Mouse (Mus musculus) adrenal gland, postnatal 4 days (tissue): Measurements from ENCODE around the gene Cdh23. TPM values are rescaled to one million over a fixed set of nuclear protein-coding genes. Genes with fewer than 3 reads are reported as not detected.

ENCODE experiments used
- DNase-seq, 2 experiments: peaks; one replicate each; pipeline ENCODE4 v3.0.0; 2021 to 2022; ENCODE audit warnings: low spot score in 2 of 2, mixed read lengths in 2 of 2
- total RNA-seq, 2 experiments: library from RNA; stranded (reverse); gene quantifications; 2 replicates each; pipeline ENCODE4 v1.2.3; 2021

The Cdh23 gene
- total RNA-seq, 2 experiments from 2014 or later, result 1.5 to 2.2 TPM

DNA sequence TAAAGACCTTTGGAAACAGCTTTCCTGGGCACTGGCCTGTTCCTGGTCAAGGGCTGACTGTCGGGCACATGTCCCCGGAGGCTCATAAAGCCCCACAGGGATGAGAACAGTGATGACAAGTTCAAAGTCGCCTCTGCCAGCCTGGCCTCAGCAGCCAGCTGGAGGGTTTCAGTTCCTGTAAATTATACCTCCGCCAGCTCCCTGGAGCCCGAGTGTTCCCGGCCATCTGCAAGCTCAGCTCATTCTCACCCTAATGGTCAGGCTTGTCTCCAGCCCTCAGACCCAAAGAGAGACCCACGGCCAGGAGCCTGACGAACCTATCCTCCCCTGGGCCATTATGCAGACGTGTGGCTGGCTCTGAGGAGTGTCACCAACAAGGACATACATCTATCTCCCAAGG is 57.0 kb downstream of the Cdh23 start:
- no peak for DNase-seq

DNA sequence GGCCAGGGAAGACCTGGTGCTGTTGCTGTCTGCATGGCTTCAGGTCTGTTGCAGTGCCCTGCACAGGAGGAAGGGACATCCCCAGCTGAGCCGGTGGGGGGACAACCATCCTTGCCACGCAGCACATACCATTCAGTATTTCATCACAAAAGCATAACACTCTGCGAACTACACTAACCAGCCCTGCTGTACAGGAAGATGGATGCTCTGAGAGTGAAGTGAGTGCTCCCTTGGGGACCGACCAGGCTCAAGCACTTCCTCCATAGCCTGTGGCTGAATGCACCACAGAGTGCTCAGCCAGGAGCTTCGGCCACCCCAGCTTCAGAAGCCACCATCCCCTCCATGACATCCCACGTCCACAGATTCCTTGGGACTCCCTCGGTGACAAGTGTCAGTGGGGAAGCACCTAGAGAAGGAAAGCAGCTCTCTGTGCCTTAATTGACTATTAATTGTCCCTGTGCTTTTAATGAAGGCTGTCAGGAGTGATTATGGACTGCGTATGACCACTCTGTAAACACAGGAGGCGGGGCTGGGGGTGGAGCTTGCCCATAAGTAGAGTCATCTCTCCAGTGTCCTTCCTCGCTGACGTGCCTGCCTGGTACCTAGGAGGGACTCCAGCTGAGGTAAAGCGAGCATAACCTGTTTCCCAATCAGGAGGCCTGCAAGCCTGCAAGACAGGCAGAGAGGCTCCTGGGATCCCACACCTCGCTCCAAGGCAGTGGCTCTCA is 60.6 kb downstream of the Cdh23 start:
- DNase-seq, result no peak

DNA sequence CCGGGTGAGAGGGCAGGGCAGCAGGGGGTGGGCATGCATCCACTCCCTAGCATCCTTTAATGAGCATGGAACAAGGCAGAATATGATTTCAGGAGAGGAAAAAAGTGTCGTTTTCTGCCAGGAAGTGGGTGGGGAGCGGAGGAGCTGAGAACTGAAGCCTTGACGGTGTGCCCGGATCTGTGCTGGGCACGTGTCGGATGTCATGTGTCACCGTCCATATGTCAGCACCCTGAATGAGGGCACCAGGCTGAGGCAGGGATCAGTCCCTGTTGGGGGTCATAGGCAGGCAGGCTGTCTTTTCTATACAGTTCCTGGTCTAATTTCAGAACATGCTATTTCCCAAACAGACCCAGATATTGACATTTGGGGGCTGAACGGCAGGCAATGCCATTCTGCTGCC is 61.9 kb downstream of the Cdh23 start:
- no peak for DNase-seq

DNA sequence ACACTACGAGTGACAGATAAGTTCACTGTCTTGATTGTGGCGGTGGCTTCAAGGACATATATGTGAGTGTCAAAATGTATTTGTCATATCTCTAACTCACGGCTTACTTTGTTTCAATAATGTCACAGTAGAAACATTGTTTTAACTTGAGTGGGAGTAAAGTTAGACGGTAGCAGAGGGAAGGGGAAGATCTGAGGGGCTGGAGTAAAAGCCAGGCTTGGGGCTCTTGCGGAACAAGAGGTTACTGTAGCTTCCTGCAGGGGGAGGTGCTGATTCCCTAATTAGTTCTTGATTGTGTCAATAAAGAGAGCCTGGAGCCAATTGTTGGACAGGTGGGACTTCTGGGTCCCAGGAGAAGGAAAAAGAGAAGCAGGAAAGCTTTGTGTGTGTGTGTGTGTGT is 70.2 kb downstream of the Cdh23 start:
- DNase-seq, result no peak

DNA sequence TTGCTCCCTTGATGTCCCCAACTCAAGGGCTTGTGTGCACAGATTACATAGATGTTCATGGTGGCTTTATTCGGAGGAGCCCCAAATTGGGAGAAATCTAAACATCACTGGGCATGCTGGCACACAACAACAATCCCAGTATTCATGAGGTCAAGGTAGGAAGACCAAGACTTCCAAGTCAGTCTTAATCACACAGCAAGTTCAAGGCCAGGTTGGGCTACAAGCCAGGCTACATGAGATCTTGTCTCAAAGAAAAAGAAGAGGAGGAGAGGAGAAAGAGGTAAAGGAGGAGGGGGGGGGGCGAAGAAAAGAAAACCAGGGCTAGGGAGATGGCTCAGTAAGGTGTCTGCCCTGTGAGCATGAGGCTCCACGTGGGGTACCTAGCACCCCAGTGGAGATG is 70.8 kb downstream of the Cdh23 start:
- DNase-seq, result no peak

DNA sequence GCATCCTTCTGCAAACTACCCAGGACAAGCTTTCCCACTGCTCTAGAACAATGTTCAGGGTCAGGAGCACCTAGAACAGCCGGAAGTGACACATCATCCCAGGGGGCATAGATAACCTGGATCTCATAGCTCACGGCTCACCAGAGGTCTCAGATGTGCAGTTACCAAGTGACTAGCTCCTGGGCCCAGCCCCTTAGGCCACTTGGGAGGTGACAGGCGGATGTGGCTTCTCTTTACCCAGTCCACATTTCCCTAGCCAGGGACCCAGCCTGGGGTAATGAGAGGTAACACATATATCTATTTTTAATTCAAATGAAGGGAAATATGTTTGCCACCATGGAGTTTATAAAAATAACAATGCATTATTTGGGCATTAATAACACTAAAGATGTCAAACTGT is 71.3 kb downstream of the Cdh23 start:
- DNase-seq, result no peak

DNA sequence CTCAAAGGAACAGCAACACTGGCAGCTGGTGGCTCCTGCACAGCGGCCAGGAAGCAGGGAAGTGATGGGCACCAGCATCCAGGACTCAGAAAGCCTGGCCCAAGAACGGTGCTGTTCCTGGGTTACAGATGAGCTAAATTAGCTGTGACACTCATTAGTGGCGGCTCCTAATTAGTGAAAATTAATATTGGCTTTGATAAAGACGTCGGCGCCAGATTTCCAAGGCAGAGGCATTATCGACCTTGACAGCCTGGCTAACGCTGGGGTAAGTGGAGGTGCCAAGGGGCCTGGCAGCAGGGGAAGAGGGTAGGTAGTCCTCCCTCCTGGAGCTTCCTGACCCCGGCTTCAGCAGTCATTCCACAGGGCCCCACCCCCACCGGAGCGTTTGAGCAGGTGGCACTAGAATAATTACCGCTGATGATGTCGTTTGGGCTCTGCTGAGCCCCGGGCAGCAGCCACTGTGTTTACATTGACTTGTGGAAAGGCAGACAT is 72.0 kb downstream of the Cdh23 start:
- no peak for DNase-seq

DNA sequence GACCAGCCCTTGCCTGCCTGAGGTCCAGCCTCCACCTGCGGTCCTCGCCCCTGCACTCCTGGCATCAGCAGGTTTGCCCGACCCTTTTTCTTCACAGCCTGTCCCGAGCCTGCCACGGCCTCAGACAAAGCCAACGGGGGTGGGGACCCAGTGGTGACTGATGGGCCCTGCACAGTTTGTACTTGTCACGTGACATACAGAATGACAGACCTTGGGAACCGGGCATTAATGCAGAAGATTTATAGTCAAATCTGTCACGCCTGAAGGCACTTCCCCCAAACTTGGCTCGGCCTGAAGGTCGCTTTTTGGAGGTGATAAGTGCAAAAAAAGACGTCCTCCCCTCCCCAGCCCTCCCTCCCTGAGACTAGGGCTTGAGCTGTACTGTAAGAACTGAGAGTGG is 73.5 kb downstream of the Cdh23 start:
- DNase-seq, result peak; percentile 12 to 32

DNA sequence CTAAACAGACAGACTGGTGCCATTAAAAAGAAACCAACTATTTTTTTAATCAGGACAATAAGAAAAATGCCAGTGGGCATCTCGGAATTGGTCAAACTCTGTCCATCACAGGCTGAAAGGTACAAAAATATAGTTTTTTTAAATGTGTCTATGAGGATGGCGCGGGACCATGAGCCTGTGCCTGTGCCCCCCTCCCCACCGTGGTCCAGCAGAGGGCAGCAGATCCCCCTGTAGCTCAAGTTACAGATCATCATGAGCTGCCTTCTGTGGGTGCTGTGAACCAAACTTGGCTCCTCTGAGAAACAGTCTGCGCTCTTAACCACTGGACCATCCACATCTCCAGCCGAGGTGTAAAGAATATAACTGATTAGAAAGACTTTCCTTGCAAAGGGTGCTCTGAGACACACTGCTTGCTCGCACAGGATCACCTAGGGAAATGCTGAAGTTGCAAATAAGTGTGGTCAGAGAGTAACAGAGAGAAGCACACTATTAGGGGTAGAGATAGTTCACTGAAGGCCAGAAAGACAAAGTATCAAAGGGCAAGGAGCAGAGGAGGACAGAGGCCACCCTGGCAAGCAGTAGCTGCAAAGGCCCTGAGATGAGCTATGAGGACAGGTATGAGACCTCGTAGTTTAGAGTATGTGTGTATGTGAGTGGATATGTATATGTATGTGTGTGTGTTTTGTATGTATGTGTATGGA is 74.7 kb downstream of the Cdh23 start:
- DNase-seq, result no peak

DNA sequence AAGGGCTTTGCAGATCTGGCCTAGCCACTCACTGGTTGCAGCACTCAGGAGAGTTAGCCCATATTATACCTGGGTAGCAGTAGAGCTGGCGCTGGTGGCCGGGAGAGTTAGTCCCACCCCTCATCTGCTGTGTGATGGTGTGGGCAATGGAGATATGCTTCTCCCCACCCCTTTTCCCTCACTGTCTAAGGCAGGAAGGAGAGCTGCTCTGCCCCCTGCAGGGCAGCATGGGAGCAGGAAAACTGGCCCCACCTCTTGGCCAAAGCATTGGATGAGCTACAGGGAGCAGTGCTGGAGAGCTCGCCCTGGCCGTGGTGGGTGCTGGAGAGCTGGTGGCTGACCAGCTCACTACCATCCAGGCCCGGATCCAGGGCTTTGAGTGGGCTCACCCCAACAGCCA is 80.4 kb downstream of the Cdh23 start:
- DNase-seq, result no peak

DNA sequence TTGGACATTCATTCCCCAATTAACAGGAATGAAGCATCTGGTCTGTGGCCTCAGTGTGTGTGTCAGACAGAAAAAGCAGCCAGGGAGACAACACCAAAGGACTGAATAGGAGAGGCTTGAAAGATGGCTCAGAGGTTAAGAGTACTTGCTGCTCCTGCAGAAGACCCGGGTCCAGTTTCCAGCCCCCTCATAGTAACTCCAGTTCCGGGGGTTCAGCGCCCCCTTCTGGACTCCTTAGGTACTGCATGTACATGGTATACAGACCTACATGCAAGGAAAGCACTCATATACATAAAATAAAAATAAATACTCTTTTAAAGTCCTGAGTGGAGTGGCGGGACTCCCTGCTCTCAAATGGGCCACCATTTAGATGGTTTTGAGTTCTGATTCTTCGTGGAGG is 83.4 kb downstream of the Cdh23 start:
- DNase-seq, result no peak

DNA sequence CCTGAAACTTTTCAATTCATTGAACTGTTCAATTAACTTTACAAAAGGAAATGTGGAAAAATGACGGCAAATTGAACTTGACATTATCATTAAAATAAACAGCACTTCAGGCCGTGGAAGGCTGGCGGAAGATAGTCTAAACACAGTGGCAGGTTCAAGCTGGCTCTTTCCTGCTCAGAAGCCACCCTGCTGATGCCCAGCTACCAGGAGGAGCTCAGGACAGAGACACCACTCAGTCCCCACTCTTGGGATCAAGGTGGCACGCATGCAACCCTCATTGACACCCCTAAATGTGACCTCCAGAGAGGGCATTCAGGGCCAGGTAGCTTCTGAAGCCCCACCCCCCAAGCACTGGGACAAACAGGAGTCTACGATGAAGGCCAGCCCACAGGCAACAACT is 89.1 kb downstream of the Cdh23 start:
- DNase-seq, result no peak

DNA sequence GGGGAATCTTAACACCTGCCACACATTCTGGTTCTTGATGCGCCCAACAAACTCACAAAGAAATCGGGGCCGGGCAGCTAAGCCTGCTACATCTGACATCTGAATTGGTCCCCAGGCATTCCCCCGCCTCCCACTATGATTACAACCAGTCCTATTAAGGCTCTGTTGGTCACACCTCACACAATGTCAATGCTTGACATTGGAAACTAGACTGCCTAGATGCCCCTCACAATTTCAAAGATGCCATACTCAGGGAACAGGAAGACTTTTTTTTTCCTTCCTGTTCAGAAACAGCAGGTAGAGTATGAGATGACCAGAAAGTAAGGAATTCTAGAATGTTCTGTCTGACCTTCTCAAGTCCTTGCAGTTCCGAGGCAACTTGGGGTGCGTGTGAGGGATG is 89.6 kb downstream of the Cdh23 start:
- DNase-seq, result no peak

DNA sequence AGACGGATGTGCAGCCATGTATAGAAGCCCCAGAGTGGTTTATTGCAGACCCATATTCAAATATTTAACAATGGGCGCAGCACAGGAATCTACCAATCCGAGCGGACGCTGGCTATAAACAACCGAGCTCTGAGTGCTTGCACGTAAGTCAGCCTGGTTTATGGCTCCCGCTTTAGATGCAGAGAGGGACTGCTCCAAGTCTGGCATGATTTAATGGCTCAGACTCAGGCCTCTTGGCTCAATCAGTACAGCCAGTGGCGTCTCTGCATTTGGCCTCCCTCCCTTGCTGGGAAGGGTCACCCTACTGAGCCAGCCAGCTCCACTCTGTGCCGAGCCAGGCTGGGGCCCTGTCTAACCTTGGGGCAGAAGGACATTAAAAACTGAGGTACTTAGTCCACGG is 94.1 kb downstream of the Cdh23 start:
- no peak for DNase-seq

DNA sequence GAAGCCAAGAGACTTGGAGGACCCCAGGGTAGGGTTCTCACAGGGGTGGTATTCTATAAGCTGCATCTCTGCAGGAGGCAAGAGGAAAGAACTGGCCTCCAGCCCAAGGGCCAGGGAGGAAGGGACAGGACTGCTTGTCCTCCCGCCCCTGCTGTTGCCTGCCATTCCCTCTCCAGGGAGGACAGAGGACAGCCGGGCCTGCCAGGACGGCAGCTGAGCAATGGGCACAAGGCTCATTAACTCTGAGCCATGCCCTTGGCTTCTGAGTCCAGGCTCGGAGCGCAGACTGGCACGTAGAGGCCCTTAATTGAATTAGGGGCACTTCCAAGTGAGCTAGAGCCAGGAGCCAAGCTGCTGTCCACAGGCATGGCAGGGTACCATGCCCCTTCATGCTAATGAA is 101.1 kb downstream of the Cdh23 start:
- no peak for DNase-seq

DNA sequence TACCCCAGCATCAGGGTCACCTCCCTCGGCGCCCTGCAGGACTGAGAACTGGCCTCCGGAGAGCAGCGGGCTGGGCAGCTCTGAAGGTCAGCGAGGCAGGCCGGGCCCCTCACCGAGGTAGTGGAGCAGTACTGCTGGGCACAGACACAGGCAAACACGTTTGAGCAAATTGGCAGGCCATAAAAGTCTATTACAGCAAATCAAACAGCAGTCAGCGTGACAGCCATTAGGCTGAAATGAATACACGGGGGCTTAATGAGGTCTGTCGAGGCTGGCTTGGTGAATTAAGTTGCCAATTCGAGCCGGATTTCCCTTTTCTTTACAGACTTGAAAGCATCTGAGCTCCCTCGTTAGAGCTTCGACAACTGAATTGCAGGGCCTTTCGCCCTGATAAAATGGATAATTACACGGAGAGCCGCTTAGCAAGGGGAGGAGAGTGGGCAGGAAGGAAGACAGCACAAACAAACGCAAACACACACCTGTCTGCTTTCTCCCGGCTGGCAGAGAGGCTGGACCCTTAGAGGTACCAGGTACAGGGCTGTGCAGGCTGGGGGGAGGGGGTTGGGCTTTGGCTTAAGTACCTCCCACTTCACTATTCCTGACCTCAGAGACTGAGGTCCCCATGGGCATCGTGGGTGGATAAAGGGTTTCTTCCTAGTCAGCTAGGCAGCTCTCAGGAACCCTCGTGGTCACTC is 103.3 kb downstream of the Cdh23 start:
- DNase-seq, result no peak

DNA sequence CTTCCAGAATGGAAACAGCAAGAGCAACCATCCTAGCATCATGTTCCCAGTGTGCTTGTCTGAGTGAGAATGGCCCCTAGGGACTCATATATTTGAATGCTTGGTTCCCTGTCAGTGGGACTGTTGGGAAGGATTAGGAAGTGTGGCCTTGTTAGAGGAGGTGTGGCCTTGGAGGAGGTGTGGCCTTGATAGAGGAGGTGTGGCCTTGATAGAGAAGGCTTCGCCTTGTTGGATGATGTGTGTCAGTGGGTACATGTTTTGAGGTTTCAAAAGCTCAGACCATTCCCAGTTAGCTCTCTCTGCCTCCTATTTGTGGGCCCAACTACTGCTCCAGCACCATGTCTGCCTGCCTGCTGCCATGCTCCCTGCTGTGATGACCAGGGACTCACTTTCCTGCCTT is 105.0 kb downstream of the Cdh23 start:
- no peak for DNase-seq

DNA sequence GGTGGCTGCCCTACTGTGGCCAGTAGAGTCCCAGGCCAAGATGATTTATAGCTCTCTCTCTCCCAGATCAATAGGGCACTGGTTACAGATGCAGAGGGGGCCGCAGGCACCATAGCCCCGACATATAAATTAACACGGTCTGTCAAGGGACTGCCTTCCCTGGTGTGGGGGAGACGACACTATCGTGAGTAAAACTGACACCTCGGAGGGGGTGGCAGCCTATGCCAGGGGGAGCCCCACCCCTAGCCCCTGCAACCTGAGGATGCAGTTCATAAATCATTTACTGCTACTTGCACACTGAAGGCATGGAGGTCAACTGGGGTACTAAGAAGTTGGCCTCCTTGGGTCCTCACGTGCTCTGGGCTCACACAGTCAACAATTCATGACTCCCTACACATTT is 106.0 kb downstream of the Cdh23 start:
- no peak for DNase-seq

DNA sequence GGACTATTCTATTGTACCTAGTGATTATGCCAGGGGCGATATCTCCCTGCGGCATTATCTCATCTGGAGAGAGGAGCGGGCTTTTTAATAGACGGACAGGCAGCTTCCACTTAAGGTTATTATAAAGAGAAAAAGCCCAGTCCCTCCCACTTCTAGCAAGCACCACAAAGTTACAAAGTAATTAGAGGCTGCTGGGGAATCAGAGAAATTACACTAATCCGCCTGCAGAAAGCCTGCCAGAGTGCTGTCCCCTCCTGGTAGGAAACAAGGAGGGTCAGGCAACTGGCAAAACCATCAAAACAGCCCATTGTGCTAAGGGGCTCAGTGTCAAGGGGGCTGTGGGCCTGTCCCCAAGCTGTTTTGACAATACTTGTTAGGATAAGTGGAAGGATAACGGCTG is 110.6 kb downstream of the Cdh23 start:
- DNase-seq, result no peak

DNA sequence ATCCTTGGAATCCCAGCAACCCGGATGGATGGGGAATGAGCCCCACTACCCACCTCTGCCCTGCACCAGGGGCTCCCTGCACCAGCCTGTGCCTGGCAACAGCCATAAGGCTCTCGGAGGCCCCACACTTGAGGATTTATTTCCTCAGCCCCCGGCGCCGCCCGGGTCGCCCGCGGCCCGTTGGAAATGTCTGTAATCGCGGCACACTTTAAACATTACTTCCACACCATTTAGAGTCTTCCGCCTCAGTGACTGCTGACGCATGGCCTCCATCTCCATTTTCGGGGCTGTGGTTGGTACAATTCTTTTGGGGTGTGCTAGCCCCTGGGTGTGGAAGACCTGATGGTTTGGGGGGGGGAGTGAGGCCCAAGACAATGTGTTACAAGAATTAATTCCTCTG is 113.3 kb downstream of the Cdh23 start:
- DNase-seq, result no peak

DNA sequence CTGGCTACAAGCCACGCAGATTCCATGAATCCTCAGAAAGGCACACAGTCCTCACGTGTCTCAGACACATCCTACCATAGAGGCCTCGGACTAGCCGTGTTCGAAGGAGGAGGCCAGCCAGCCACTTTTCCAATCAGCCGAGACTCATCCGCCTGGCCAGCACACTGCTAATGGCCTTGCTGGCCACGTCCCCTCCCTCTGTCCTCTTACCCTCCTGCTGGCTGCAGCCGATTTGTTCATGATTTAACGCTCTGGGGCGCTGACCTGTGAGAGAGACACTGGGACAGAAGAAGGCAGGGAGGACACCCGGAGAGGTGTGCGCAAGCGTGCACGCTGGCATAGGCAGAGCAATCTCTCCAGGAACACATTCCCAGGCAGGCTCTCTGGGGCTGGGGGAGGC is 115.6 kb downstream of the Cdh23 start:
- no peak for DNase-seq
